ENCODE assay signal across 7 mouse cellular contexts in the genomic region with DNA sequence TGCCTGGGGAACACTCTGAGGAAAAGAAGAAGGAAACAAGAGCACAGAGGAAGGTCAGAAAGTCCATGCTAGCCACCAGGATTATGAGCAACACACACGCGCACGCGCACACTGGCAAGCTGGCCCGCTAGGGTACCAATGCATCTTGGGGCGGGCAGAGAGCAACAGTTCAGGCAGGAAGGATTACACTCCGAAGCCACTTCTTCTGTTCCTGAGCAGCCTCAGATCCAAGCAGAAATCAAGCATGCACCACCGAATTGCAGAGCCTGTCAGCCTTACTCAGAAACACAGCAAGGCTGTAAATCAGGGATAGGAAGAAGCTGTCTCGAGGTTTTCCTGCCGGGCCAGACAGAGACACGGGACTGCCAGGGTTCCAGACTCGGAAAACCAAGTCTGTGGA.
DNase-seq lines count a peak whose midpoint lies in the region; ATAC-seq and TF ChIP-seq lines count a peak whose summit lies in the region.

No protein-coding gene starts in this region.

- H3K9me3 ChIP-seq in embryonic facial prominence, embryonic 15.5 days (replicated peaks), result no peaks in the 10 kb centered on the region
- H3K9me3 ChIP-seq in hindbrain, postnatal 0 days (ENCODE audit: low read length), result no peaks in the 10 kb centered on the region
- H3K9me3 ChIP-seq in midbrain, embryonic 13.5 days, result no peaks in the 10 kb centered on the region

- no peak for ATAC-seq in embryonic facial prominence, embryonic 15.5 days (ENCODE audit: insufficient number of reproducible peaks, low FRiP score, low TSS enrichment, low read depth)
- no peak for ATAC-seq in hindbrain, postnatal 0 days
- ATAC-seq in midbrain, embryonic 13.5 days, result no peak

- H3K27me3 ChIP-seq in embryonic facial prominence, embryonic 15.5 days, result no peaks in the 10 kb centered on the region
- no peaks in the 10 kb centered on the region for H3K27me3 ChIP-seq in hindbrain, postnatal 0 days (ENCODE audit: insufficient read depth, low read length)
- no peaks in the 10 kb centered on the region for H3K27me3 ChIP-seq in midbrain, embryonic 13.5 days

- H3K4me3 ChIP-seq in left cerebral cortex, adult 2 months, result no peak overlapping the region
- H3K4me3 ChIP-seq in embryonic facial prominence, embryonic 15.5 days (replicated peaks), result no peak overlapping the region
- no peak overlapping the region for H3K4me3 ChIP-seq in hindbrain, postnatal 0 days (ENCODE audit: low read length)
- H3K4me3 ChIP-seq in midbrain, embryonic 13.5 days (replicated peaks), result no peak overlapping the region

- H3K4me2 ChIP-seq in embryonic facial prominence, embryonic 15.5 days (replicated peaks), result 0 out of 2 replicates have a peak overlapping the region, but pooled peaks have one; percentile 34
- no peak overlapping the region for H3K4me2 ChIP-seq in hindbrain, postnatal 0 days (ENCODE audit: low read depth, low read length)
- no peak overlapping the region for H3K4me2 ChIP-seq in midbrain, embryonic 13.5 days (replicated peaks)

- TF ChIP-seq CTCF in left cerebral cortex, adult 2 months (IDR thresholded peaks at IDR 0.05), result no peak
- TF ChIP-seq CTCF in hindbrain, postnatal 0 days (IDR thresholded peaks at IDR 0.05; ENCODE audit: low read depth), result no peak

- H3K9ac ChIP-seq in embryonic facial prominence, embryonic 15.5 days, result no peak overlapping the region
- no peak overlapping the region for H3K9ac ChIP-seq in hindbrain, postnatal 0 days (replicated peaks; ENCODE audit: low read length)
- no peak overlapping the region for H3K9ac ChIP-seq in midbrain, embryonic 13.5 days (replicated peaks)

- 52% methylated on average over 12 of the region's 12 CpGs for WGBS in embryonic facial prominence, embryonic 15.5 days
- WGBS in hindbrain, postnatal 0 days, result 65% methylated on average over 12 of the region's 12 CpGs
- 74% methylated on average over 12 of the region's 12 CpGs for WGBS in midbrain, embryonic 13.5 days

- intact Hi-C loops in left cerebral cortex, adult 2 months (cut with DNase I), result no loop called here
- intact Hi-C loops in left cerebral cortex, postnatal 10 days (cut with DNase I), result no loop called here

- peak overlapping the region; percentile 74; the same call in 1 of the 2 replicates for H3K27ac ChIP-seq in left cerebral cortex, adult 2 months
- peak overlapping the region; percentile 79 for H3K27ac ChIP-seq in embryonic facial prominence, embryonic 15.5 days (replicated peaks)
- peak overlapping the region; percentile 6; the same call in 1 of the 2 replicates for H3K27ac ChIP-seq in hindbrain, postnatal 0 days
- no peak overlapping the region for H3K27ac ChIP-seq in midbrain, embryonic 13.5 days

- no peaks in the 10 kb centered on the region for H3K36me3 ChIP-seq in embryonic facial prominence, embryonic 15.5 days
- no peaks in the 10 kb centered on the region for H3K36me3 ChIP-seq in hindbrain, postnatal 0 days (ENCODE audit: insufficient read depth, low read length)
- H3K36me3 ChIP-seq in midbrain, embryonic 13.5 days, result no peaks in the 10 kb centered on the region

- H3K4me1 ChIP-seq in embryonic facial prominence, embryonic 15.5 days, result peaks cover 22% of the 10 kb centered on the region
- H3K4me1 ChIP-seq in hindbrain, postnatal 0 days (ENCODE audit: insufficient read depth, low read length), result peaks cover 6% of the 10 kb centered on the region
- H3K4me1 ChIP-seq in midbrain, embryonic 13.5 days (replicated peaks), result peaks cover 4% of the 10 kb centered on the region; the same call in 1 of the 2 replicates

- DNase-seq in left cerebral cortex, adult 2 months (ENCODE audit: extremely low spot score in 1 of 2, low spot score in 2 of 2), result no peak
- DNase-seq in left cerebral cortex, postnatal 10 days (ENCODE audit: extremely low spot score in 1 of 2, low spot score in 2 of 2), result no peak
- no peak for DNase-seq in hindbrain, postnatal 0 days (ENCODE audit: low spot score)
- peak; percentile 34 for DNase-seq in mesoderm, embryonic 11.5 days (ENCODE audit: low read depth, low spot score)
- DNase-seq in urinary bladder, adult 18-20 months (ENCODE audit: low spot score in 2 of 2), result no peak
